In genomic region chr11:98298484-98299205, GRCm38 (mm10) we compare ENCODE assay signal across 8 mouse cellular contexts. TPM values are rescaled to one million over a fixed set of nuclear protein-coding genes. Genes with fewer than 3 reads are reported as not detected.
DNase-seq lines count a peak whose midpoint lies in the region; ATAC-seq and TF ChIP-seq lines count a peak whose summit lies in the region.
"Had no signal": no experiment of that assay in that cellular context is flagged by ENCODE, and none has a peak within 500 bp of the region (broad histone marks: within the 10 kb centered on the region; RNA-seq: fewer than 3 reads in every experiment).

No protein-coding gene starts in this region.

- 0 out of 2 replicates have a peak, but pooled peaks have one; percentile 25 for ATAC-seq in lung, embryonic 14.5 days (ENCODE audit: insufficient read depth)
- ATAC-seq in hindbrain, embryonic 14.5 days (ENCODE audit: low FRiP score) = no peak
- ATAC-seq in midbrain, embryonic 13.5 days = no peak
- ATAC-seq in megakaryocyte, adult 5-6 weeks (ENCODE audit: poor library complexity, severe bottlenecking) = no peak

- no peaks in the 10 kb centered on the region for H3K9me3 ChIP-seq in lung, embryonic 14.5 days (ENCODE audit: low read depth, low read length)
- no peaks in the 10 kb centered on the region for H3K9me3 ChIP-seq in hindbrain, embryonic 14.5 days (ENCODE audit: control insufficient read depth, low read length)
- H3K9me3 ChIP-seq in midbrain, embryonic 13.5 days = no peaks in the 10 kb centered on the region

- no peak overlapping the region for H3K9ac ChIP-seq in lung, embryonic 14.5 days
- no peak overlapping the region; the same call in 1 of the 2 replicates for H3K9ac ChIP-seq in hindbrain, embryonic 14.5 days
- H3K9ac ChIP-seq in midbrain, embryonic 13.5 days (replicated peaks) = no peak overlapping the region

- H3K4me1 ChIP-seq in lung, embryonic 14.5 days (ENCODE audit: insufficient read depth) = peaks cover 5% of the 10 kb centered on the region; the same call in 1 of the 2 replicates
- peaks cover 29% of the 10 kb centered on the region for H3K4me1 ChIP-seq in hindbrain, embryonic 14.5 days (replicated peaks; ENCODE audit: control insufficient read depth, insufficient read depth, low read length)
- peaks cover 44% of the 10 kb centered on the region for H3K4me1 ChIP-seq in midbrain, embryonic 13.5 days (replicated peaks)

- WGBS in lung, embryonic 14.5 days = 7% methylated on average over 10 of the region's 10 CpGs
- WGBS in hindbrain, embryonic 14.5 days = 6% methylated on average over 10 of the region's 10 CpGs
- WGBS in midbrain, embryonic 13.5 days = 2% methylated on average over 10 of the region's 10 CpGs

- peak overlapping the region; percentile 34 for H3K4me2 ChIP-seq in lung, embryonic 14.5 days
- 0 out of 2 replicates have a peak overlapping the region, but pooled peaks have one; percentile 5 for H3K4me2 ChIP-seq in hindbrain, embryonic 14.5 days (replicated peaks)
- H3K4me2 ChIP-seq in midbrain, embryonic 13.5 days (replicated peaks) = peak overlapping the region; percentile 26; the same call in 1 of the 2 replicates

- H3K27ac ChIP-seq in lung, embryonic 14.5 days (ENCODE audit: low read depth) = no peak overlapping the region
- no peak overlapping the region for H3K27ac ChIP-seq in hindbrain, embryonic 14.5 days
- no peak overlapping the region for H3K27ac ChIP-seq in midbrain, embryonic 13.5 days

- DNase-seq in lung, embryonic 14.5 days = peak; percentile 62
- no peak for DNase-seq in lung, adult 18-20 months
- DNase-seq in heart, adult 18-20 months = peak; percentile 20 to 45
- DNase-seq in hindbrain, embryonic 14.5 days (ENCODE audit: low spot score) = peak; percentile 57
- no peak for DNase-seq in right cerebral cortex, postnatal 25 days
- DNase-seq: thymus, adult 18-20 months had no signal

- no peak for TF ChIP-seq CTCF in lung, embryonic 14.5 days (IDR thresholded peaks at IDR 0.05; ENCODE audit: low read depth)

- H3K36me3 ChIP-seq in lung, embryonic 14.5 days (ENCODE audit: insufficient read depth) = no peaks in the 10 kb centered on the region
- H3K36me3 ChIP-seq in hindbrain, embryonic 14.5 days (replicated peaks; ENCODE audit: control insufficient read depth, insufficient read depth) = no peaks in the 10 kb centered on the region
- H3K36me3 ChIP-seq in midbrain, embryonic 13.5 days = no peaks in the 10 kb centered on the region

- H3K27me3 ChIP-seq in lung, embryonic 14.5 days (ENCODE audit: insufficient read depth, low read length) = peaks cover 12% of the 10 kb centered on the region; the same call in 1 of the 2 replicates
- H3K27me3 ChIP-seq in hindbrain, embryonic 14.5 days (ENCODE audit: control insufficient read depth, insufficient read depth, low read length) = no peaks in the 10 kb centered on the region
- H3K27me3 ChIP-seq in midbrain, embryonic 13.5 days = peaks cover 45% of the 10 kb centered on the region

- no peak overlapping the region for H3K4me3 ChIP-seq in lung, embryonic 14.5 days (ENCODE audit: low read depth, low read length)
- no peak overlapping the region for H3K4me3 ChIP-seq in hindbrain, embryonic 14.5 days (replicated peaks; ENCODE audit: low read length)
- H3K4me3 ChIP-seq in midbrain, embryonic 13.5 days (replicated peaks) = no peak overlapping the region

RNA-seq across cellular contexts. Expression of gene Neurod2, which starts 30.8 kb away (rescaled TPM):
- polyA plus RNA-seq in lung, embryonic 14.5 days (2014; fragmentation: Nextera tagmentation; extraction: Ambion mirVana) = not detected in 2 replicates
- total RNA-seq in heart, adult 18-20 months (2021) = not detected
- 21.7 and 25.5 TPM in 2 replicates for polyA plus RNA-seq in hindbrain, embryonic 14.5 days (2014; fragmentation: Nextera tagmentation; extraction: Ambion mirVana)
- polyA plus RNA-seq in midbrain, embryonic 13.5 days (2015; fragmentation: Nextera tagmentation; extraction: Ambion mirVana) = 6.7 and 9.3 TPM in 2 replicates
- total RNA-seq in megakaryocyte, adult 5-6 weeks (2015) = not detected in 2 replicates
- total RNA-seq in megakaryocyte, adult 5-6 weeks (2017) = not detected in 2 replicates

RNA-seq across cellular contexts. Expression of gene Ppp1r1b, which starts 49.6 kb away (rescaled TPM):
- polyA plus RNA-seq in lung, embryonic 14.5 days (2014; fragmentation: Nextera tagmentation; extraction: Ambion mirVana) = 0.53 and 1.3 TPM in 2 replicates
- 1 to 10 TPM; 4.3 to 5.1 TPM for total RNA-seq in heart, adult 18-20 months (2021)
- 3.0 and 3.3 TPM in 2 replicates for polyA plus RNA-seq in hindbrain, embryonic 14.5 days (2014; fragmentation: Nextera tagmentation; extraction: Ambion mirVana)
- polyA plus RNA-seq in midbrain, embryonic 13.5 days (2015; fragmentation: Nextera tagmentation; extraction: Ambion mirVana) = 0.73 and 1.9 TPM in 2 replicates
- total RNA-seq in megakaryocyte, adult 5-6 weeks (2015) = not detected in 2 replicates
- not detected in 2 replicates for total RNA-seq in megakaryocyte, adult 5-6 weeks (2017)

RNA-seq across cellular contexts. Expression of gene Stard3, which starts 59.5 kb away (rescaled TPM):
- 38.2 and 42.7 TPM in 2 replicates for polyA plus RNA-seq in lung, embryonic 14.5 days (2014; fragmentation: Nextera tagmentation; extraction: Ambion mirVana)
- 10 to 100 TPM; 15.8 to 20.6 TPM for total RNA-seq in heart, adult 18-20 months (2021)
- 33.9 and 36.8 TPM in 2 replicates for polyA plus RNA-seq in hindbrain, embryonic 14.5 days (2014; fragmentation: Nextera tagmentation; extraction: Ambion mirVana)
- 44.5 and 46.9 TPM in 2 replicates for polyA plus RNA-seq in midbrain, embryonic 13.5 days (2015; fragmentation: Nextera tagmentation; extraction: Ambion mirVana)
- 24.0 and 28.5 TPM in 2 replicates for total RNA-seq in megakaryocyte, adult 5-6 weeks (2015)
- 36.0 and 39.9 TPM in 2 replicates for total RNA-seq in megakaryocyte, adult 5-6 weeks (2017)

Comparison
In these comparisons a context has a peak if more than half of its experiments do, and no peak if none do; other contexts are left out.
1. DNase-seq: peak in lung, embryonic 14.5 days (single experiment), heart, adult 18-20 months (2 of 2) and hindbrain, embryonic 14.5 days (single experiment); none in lung, adult 18-20 months (0 of 2) and right cerebral cortex, postnatal 25 days (single experiment).
2. Peak in every context shown above with its lines, with median percentiles within 50 percentile points of each other: H3K4me2 ChIP-seq.